Mouse (Mus musculus) heart, adult 9 months (tissue): ENCODE data around the gene Hadhb.

Source experiments
- DNase-seq, 2 experiments: peaks; one replicate each; pipeline ENCODE4 v3.0.0; 2022; ENCODE audit warnings: low spot score in 2 of 2

Gene Hadhb

DNA sequence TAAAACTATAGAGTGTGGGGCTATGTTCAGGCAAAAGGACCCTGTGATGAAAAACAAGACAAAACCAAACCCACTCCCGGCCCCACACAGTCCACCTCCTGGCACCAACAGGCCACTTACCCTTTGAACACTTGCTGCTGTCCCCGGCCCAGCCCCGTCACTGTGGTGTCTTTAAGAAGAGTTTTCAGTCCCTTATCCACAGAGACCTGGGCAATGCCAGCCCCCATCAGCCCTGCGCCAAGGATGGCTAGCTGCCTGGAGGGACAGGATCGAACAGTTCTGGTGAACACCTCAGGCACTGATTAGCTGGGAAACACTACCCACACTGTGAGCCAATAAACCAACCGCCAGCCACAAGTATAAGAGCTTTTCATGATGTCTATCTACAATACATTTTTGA lies 26.4 kb upstream of the Hadhb start:
- DNase-seq, result no peak

DNA sequence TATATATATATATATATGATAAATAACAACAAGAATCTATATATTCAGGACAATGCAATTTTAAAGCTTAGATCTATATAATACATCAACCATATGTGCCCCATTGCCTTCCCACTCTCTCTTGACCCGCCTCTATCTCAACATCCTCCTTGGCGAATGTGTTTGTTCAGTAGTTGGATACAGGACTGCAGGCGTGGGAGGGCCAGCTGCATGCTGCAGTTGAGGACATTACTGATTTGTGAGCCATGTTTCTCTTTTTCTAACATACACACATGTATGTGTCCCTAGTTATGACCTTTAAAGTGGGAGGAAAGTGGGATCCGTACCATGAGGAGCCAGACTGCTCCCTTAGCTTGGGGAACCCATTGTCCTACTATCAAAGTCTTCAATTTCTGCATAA lies 23.8 kb upstream of the Hadhb start:
- no peak for DNase-seq

DNA sequence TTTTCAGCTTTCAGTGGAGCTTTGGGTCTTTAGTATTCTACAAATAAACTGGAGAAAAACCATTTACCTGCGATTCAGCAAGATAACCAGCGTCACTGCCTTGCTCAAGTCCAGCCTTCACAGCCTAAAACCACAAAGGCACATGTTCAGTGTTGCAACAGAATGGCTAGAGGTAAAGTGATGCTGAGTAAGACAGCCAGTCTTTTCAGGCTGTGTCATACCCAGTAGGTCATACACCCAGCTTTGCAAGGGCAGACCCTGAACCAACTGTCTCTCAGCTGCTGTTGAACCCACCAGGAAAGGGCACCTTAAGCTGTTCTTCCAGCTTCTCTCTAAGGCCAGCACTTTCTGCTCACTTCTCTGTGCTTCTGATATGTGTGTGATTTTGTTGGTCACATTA lies 22.9 kb upstream of the Hadhb start:
- no peak for DNase-seq

DNA sequence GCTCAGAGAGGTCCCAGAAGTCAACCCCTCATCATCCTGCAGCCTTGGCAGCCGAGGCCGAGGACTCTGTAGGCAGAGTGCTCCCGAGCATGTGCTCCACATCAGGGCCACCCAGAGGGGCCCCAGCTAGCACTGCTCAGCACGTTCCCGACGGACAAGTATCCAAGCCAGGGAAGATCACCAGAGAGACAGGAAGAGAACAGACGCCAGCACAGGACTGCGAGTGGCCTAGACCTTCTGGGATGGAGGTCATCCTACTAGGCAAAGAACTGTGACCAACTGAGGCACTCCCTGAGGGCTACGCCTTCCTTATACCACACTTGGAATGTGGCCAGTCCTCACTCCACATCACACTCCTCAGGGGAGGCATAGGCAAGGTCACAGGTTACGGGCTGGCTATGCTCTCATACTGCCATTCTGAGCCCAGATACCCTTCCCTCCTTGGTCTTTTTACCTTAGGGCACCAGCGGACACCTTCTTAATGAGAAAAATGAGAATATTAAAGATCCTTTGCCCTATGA lies 19.3 kb upstream of the Hadhb start:
- DNase-seq, result no peak

DNA sequence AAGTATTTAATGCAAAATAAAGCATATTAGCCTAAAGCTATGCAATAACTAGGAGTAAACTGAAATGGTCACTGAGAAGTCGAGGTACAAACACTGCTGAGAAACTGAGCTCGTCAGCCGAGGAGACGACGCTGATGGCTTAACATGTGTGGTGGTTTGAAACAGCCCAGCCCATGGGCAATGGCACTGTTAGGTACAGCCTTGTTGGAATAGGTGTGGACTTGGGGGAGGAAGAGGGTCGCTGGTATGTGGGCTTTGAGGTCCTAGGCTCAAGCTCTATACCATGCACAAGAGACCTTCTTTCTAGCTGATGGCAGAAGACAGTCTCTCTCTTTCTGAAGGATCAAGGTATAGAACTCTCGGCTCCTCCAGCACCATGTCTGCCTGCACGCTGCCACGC lies 17.8 kb upstream of the Hadhb start:
- no peak for DNase-seq

DNA sequence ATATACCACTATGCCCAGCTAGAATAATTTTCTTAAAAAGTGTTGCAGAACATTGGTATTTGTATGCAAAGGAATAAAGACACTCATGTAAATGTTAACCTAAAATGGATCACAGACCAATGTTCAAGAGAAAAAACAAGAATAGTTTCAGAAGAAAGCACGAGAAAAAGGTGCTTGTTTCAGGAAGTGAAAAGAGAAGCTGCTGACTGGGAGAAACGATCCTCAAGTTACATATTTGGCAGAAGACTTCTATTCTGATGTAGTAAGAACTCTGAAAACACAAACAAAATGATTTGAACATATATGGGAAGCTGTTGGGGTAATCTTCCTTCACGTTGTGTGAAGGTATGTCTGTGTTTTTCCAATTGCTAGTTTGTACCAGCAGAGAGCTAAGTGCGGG lies 16.9 kb upstream of the Hadhb start:
- no peak for DNase-seq

DNA sequence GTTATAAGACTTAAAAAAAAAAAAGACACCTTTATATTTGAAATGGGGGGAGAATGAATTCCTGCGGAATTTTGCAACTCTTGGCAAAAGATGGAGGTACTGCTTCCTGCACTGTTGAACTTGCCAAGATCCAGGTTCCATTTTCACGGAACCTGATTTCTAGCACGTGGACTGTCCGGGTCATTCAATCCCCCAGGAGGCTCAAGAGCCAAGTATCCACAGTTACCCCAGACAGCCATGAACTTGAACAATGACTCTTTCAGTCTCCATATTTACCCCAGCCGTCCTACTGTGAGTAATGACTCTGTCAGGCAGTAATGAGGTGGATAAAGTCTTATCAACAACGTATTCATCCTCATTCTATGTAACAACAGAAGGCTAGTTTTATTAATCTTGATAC lies 8.5 kb upstream of the Hadhb start:
- DNase-seq, result no peak

DNA sequence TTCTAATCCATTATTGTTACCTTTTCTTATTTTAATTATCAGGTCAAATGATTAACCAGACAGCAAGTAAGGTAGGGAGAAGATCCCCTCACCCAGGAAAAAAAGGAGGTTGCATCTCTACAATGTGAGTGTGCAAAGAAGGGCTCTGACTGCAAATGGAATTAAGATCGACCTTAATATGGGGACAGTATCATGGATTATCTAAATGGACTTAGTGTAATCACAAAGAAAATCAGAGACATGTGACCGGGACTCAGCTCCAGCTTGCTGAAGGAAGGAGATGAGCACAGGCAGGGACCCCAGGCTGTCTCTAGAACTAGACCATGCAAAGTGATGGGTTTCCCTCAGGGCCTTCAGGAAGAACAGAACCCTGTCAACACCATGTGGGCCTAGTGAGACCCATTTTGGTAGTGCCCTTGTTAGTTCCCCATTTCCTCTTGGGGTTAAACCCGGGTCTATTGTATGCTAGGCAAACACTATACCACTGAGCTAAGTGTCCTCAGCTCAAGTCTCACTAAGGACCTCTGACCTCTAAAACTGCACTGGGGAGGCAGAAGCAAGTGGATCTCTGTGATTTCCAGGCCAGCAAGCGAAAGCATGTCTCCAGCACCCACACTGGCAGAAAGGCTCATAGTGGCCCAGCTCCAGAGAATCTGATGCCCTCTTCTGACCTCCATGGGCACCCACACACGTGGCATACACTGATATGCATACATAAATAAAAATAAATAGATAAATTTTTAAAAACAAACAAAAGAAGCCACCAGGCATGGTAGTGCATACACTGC lies 6.7 kb upstream of the Hadhb start:
- DNase-seq, result no peak

DNA sequence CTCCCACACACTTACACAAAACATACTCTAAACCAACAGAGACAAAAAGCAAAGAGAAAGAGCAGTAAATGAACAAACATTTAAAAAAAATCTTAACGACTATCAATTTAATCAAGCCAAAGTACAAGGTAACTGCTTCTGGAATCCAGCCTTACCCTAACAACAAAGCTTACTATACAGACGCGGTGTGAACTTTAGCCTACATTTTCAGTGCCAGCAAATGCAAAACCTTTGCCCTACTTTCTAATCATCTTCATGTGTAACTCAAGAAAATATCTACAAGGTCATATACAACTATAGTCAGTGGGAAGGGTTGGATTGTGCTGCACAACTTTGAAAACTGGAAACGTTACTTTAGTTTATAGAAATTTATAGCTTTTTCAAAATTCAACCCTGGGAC lies 3.0 kb upstream of the Hadhb start:
- DNase-seq, result peak in 1 of 2 experiments; percentile 62

DNA sequence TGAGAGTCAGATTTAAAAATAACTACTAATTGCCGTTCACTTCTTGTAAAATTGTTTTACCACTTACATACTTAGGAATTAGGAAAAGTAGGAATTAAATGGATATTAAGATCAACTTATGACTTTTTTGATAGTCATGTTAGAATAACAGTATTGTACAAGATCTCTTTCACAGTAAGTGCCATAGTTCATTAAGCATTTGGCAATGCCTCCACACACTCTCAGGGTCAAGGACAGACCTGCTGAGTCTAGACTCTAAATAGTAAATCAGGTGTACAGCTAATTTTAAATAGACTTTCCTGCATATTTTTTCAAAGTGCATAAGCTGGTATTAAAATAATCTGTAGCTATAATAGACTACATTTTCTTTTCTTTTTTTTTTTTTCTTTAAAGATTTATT lies 2.6 kb upstream of the Hadhb start:
- no peak for DNase-seq

DNA sequence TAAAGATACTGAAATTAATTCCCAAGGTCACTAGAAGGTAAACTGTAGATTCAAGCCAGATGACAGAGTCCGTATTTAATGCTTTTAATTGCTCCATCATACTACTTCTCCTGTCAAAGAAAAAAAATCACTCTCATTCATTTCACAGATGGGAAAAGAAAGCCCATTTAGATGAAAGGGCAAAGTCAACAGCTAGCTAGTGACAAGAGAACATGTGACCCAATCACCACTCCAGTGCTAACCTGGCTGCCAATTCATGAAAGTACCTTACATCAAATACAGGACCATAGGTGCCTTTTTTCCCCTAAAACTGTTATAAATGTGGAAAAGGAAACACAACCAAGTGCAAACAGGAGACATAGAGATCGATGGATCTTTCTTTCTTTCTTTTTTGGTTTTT lies 1.8 kb upstream of the Hadhb start:
- no peak for DNase-seq

DNA sequence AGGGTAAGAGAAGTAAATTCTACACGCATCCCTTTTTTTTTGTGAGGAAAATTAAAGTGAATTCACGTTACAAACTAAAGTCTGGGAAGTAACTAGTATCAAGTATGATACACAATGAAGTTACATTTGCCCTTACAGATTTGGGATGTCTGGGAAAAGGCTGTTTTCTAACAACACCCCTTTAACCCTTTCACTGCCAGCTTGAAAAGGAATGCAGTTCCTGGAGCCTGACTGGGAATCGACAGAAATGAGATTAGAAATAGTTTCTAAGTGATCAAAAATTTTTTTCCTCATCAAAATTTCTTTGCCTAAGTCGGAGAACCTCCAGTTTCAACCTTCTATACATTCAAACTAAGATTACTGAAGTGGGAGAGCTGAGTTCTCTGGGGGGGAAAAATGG lies 1.0 kb upstream of the Hadhb start:
- no peak for DNase-seq

DNA sequence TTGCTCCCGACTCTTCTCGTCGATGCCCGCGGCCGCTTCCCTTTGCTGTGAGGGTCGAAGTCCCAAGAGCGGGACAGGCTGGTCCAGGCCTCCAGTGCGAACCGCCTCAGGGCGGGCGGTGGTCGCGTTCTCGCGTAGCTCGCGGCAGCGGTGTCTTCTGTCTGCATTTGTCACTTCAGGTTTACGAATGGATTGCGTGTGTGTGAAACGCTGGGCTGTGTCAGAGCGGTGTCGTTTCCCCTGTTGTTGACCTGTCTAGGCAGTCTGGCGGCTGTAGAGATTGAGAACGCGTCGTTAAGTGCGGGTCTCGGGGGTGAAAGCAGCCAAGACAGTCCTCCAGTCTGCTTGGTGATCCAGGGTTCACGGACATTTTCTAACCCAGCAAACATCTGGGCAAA lies 346 bp downstream of the Hadhb start:
- no peak for DNase-seq

DNA sequence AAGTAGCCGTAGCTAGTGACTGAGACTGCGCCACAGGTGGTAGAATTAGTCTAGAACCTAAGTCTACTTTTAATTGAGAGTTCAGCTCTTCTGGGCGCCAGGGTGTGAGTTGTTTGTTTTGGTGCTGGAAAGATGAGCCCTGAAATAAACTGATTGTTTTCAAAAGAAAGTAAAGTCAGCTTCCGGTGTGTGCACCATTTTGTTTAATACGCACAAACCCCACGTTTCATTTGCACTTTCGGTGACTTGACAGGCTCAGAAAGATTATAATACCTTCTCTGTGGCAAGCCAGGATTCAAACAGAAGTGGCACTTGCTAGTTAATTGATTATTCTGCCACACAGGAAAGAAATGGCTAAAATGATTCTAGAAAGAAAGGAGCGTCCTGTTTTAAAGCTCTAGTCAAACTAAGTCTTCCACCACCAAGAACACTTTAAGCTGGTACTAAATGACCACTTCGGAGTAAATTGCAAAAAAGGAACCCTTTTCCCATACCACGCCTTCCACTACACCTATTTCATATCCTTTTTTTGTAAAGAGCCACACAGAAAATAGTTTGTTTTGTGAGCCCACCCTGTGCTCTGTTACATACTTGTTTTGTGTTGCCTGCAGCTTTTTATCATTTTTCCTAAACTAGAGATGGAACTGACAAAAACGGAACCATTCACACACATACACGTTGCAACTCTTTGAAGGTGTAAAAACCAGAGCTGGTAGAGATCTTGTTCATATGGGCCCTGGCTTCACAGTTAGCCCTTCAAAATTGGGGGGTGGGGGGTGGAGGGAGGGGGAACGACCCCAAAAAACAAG lies 977 bp downstream of the Hadhb start:
- no peak for DNase-seq

DNA sequence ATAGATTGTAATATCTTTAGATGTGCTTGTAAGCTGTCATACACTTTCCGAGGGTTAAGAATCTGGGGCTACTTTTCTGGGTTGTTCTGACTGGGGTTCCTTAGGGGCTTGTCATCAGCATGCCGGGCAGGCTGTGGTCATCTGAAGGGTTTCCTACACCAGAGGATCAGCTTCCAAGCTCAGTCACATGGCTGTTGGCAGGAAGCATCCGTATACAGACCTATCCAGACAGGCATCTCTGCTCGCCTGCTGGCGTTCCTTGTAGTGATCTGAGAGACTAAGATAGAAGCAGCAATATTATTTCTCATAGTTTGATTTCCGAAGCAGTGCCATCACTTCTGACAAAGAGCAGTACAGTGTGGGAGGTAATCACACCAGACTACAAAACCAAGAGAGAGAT lies 4.6 kb downstream of the Hadhb start:
- DNase-seq, result peak; percentile 36 to 53

DNA sequence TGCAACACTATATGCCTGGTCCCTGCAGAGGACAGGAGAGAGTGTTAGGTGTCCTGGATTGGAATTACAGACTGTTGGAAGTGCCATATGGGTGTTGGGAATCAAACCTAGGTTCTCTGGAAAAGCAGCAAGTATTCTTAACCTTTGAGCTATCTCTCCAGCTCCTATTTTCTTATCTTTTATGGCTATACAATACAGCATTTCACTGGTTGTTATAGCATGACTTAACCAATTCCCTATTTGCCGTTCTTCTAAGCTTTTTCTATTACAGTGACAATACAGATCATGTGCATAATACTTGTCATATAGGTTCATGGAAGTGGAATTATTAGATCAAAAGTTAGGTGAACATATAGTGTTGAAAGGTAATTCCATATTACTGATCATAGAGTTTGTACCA lies 6.8 kb downstream of the Hadhb start:
- no peak for DNase-seq

DNA sequence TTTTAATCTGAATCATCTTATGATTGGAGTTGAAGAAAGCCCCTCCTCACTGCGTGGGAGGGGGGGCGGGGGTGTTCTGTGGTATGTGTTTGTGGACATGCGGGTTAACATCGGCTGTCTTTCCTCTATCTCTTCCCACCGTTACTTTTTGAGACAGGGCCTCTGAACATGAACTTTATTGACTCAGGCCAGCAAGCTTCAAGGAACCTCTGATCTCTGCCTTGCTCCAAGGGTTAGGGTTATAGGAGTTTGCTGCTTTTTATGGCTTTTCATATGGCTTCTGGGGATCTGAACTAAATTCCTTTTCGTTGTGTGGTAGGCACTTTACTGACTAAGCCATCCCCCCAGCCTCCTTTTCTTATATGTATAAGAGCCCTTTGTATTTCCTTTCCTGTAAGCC lies 7.3 kb downstream of the Hadhb start:
- DNase-seq, result no peak

DNA sequence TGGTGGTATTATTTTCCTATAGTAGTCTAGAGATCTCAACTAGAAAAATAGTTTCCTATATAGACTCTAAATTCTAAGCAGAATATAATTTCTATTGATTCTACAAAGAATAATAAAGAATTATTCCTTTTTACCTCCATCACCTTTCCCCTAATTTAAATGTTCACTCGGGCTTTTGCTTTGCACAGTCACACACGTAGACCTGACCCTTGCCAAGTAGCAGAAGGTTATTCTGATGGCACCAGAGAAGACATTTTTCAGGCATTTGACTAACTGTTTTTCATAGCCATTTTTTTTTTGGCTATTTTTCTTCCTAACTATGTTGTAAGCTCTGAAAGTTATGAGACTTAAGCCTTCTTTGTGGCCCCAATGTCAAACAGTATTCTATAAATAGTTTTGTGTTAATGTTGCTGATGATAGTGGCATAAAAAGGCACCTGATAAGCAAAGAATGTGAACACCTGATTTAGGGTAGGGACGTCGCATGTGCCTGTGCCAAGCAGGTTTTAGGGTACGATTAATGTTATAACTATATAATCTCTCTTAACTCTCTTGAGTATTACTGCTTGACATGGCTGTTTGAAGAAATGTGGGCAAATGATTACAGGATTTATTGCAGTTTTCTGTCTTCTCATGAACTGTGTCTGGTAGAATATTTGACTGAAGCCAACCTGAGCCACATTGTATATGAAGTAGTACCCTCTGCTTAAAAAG lies 10.3 kb downstream of the Hadhb start:
- no peak for DNase-seq

DNA sequence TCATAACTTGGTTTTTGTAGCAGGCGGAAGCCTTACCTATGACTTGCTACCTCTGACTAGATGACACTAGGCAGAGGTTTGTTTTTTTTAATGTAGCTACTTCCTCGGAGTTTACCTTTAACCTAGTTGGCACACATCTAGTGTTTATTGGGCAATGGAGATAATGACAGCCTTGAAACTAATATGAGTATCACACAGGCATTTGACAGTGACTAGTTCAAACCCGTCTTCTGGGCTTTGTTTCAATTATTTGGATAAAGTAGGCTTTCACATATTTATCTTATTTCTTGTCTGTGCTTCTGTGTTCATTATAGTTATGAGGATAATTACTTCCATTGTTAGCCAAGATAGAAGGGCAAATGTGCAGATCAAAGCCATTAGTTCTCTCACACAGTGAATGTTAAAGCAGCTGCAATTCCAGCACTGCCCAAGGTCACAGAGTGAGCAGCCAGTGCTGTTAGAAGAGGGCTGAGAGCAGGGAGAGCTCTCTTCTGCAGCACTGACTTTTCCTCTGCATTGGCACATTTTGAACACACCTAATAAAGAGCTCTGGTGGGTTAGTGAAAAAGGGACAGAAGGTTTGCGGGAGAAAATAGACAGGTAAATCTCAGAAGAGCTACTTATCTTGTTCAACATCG lies 15.4 kb downstream of the Hadhb start:
- peak in 1 of 2 experiments; percentile 48 for DNase-seq

DNA sequence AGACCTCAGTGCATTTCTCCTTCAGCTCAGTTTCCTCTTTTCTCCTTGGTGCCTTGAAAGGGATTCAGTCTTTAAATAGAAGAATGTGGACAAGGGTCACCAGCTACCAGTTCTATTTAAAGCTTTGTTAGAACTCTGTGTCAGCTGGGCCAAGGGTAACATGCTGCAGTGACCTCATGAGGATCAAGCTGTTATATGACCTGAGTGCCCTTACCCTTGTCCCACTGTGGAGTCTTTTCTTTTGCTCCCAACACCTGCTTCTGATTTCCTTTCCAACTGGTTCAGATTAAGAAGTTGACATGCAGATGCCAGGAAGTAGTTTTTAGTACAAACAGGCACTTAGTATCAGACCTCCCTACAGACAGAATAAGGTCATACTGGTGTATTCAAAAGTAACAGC lies 17.1 kb downstream of the Hadhb start:
- peak; percentile 57 to 64 for DNase-seq

DNA sequence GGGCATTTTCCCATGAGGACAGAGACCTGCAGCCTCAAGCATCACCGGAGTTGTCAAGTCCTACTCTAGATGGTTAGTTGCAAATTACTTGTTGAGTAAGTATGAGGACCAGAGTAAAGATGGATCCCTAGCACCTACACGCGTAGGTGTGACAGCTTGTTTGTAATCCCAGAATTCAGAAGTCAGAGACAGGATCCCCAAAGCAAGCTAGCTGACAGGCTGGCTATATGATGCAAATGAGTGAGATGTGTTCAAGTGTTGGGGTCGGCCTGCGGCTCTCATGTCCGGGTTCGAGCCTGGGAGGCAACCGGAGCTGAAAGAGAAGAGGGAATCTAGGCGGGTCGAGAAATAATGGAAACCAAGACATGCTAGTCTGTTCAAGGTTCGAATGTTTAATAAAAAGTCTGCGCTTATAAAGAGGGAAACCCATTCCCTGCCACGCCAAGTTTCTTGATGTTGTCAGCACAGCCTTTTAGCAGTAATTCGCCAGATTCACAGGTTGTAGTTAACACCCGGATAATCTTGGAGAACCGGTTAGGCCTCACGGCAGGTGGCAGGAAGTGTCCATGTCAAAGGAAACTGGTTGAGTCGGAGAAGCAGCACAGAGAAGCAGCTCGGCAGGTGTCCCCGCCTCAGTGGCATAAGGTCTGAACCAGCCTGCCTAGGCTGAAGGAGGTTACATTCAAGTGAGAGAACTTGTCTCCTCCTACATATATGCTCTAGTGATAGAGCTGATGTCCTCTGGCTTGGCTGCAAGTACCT lies 18.1 kb downstream of the Hadhb start:
- DNase-seq, result no peak
